Mouse (Mus musculus) megakaryocyte, embryonic 14.5 days (primary cell): Measurements from ENCODE around the gene Stk11.

Experiments
- FLI1 ChIP-seq: IDR thresholded peaks from 2 replicates; pipeline ENCODE4 v1.6.1; 2012; ENCODE audit warnings: low read length, inconsistent platforms, mixed read lengths
- GATA1 ChIP-seq: IDR thresholded peaks from 3 replicates; pipeline ENCODE4 v1.6.1; 2012; ENCODE audit warnings: mixed read lengths, low read length, inconsistent platforms, borderline replicate concordance

GRCm38 (mm10) chr10:80080396-80081070, 35.1 kb upstream of the Stk11 start:
- no peak for TF ChIP-seq GATA1
- no peak for TF ChIP-seq FLI1
